Mouse (Mus musculus): ENCODE results near the gene Xrn1. TPM values are rescaled to one million over a fixed set of nuclear protein-coding genes. Genes with fewer than 3 reads are reported as not detected.

The Xrn1 gene
- 2.9 TPM for polyA plus RNA-seq (2012; fragmentation: generic; extraction: Trizol)

- no peaks in the 10 kb centered on the region for H3K27me3 ChIP-seq (ENCODE audit: control insufficient read depth, insufficient read depth, insufficient read length)
- H3K4me2 ChIP-seq (ENCODE audit: low read depth): peak within 1 kb of the TSS; percentile 83
- TF ChIP-seq MYOG (IDR thresholded peaks at IDR 0.05; ENCODE audit: control insufficient read depth in 1 of 3, insufficient read depth in 1 of 3, insufficient read length in 2 of 3, low read depth in 2 of 3) (peak in 1 of 3 experiments; percentile 37), E2F4 (IDR thresholded peaks at IDR 0.05; ENCODE audit: insufficient read depth) (peak; percentile 41), CEBPB (IDR thresholded peaks at IDR 0.05; ENCODE audit: insufficient read depth, poor library complexity, severe bottlenecking) (no peak), TCF12 (IDR thresholded peaks at IDR 0.05; ENCODE audit: insufficient read depth, poor library complexity, severe bottlenecking) (no peak), USF1 (IDR thresholded peaks at IDR 0.05; ENCODE audit: low read depth) (no peak), POLR2AphosphoS2 (IDR thresholded peaks at IDR 0.05; ENCODE audit: insufficient read length, low read depth) (peak; percentile 81), REST (IDR thresholded peaks at IDR 0.05; ENCODE audit: insufficient read depth, insufficient read length) (peak; percentile 18), POLR2A (IDR thresholded peaks at IDR 0.05; ENCODE audit: insufficient read length, low read depth) (peak; percentile 70)
- H3ac ChIP-seq (ENCODE audit: control insufficient read depth, insufficient read length): peak within 1 kb of the TSS; percentile 73
- peak within 1 kb of the TSS; percentile 99 for H3K4me3 ChIP-seq
- H3K79me2 ChIP-seq (ENCODE audit: control insufficient read depth, insufficient read depth): peaks cover 34% of the 10 kb centered on the region
- peaks cover 8% of the 10 kb centered on the region for H3K36me3 ChIP-seq (ENCODE audit: control insufficient read depth, insufficient read depth)
Measured at GRCm38 (mm10) chr9:95954585-95955461, at the start of gene Xrn1. TSS of gene Xrn1 (plus strand) at chr9:95954760.

GRCm38 (mm10) chr9:95932855-95933254 is 21.7 kb upstream of the Xrn1 start:
- no peaks in the 10 kb centered on the region for H3K79me2 ChIP-seq (ENCODE audit: control insufficient read depth, insufficient read depth)
- peaks cover 4% of the 10 kb centered on the region for H3K36me3 ChIP-seq (ENCODE audit: control insufficient read depth, insufficient read depth)
- no peak for TF ChIP-seq SRF (IDR thresholded peaks at IDR 0.05; ENCODE audit: control insufficient read depth, insufficient read length, low read depth)
- no peak for TF ChIP-seq TCF3 (IDR thresholded peaks at IDR 0.05; ENCODE audit: insufficient read length, low read depth)
- no peak for TF ChIP-seq CEBPB (IDR thresholded peaks at IDR 0.05; ENCODE audit: insufficient read depth, poor library complexity, severe bottlenecking)
- TF ChIP-seq MAX (IDR thresholded peaks at IDR 0.05; ENCODE audit: low read depth): no peak
- TF ChIP-seq USF1 (IDR thresholded peaks at IDR 0.05; ENCODE audit: low read depth): no peak
- TF ChIP-seq REST (IDR thresholded peaks at IDR 0.05; ENCODE audit: insufficient read depth, insufficient read length): no peak
- no peak for TF ChIP-seq MYOD1 (IDR thresholded peaks at IDR 0.05; ENCODE audit: control insufficient read depth in 1 of 3, insufficient read length in 2 of 3, low read depth in 2 of 3)
- TF ChIP-seq MYOG (IDR thresholded peaks at IDR 0.05; ENCODE audit: control insufficient read depth in 1 of 3, insufficient read depth in 1 of 3, insufficient read length in 2 of 3, low read depth in 2 of 3): no peak
- H3K27me3 ChIP-seq (ENCODE audit: control insufficient read depth, insufficient read depth, insufficient read length): no peaks in the 10 kb centered on the region
- no peak overlapping the region for H3K4me3 ChIP-seq
- no peak overlapping the region for H3K4me2 ChIP-seq (ENCODE audit: low read depth)
- H3ac ChIP-seq (ENCODE audit: control insufficient read depth, insufficient read length): no peak overlapping the region

- no peak overlapping the region for H3ac ChIP-seq (ENCODE audit: control insufficient read depth, insufficient read length)
- peak overlapping the region; percentile 99 for H3K4me3 ChIP-seq
- no peak for TF ChIP-seq E2F4 (IDR thresholded peaks at IDR 0.05; ENCODE audit: insufficient read depth)
- TF ChIP-seq TCF12 (IDR thresholded peaks at IDR 0.05; ENCODE audit: insufficient read depth, poor library complexity, severe bottlenecking): no peak
- no peak for TF ChIP-seq TCF3 (IDR thresholded peaks at IDR 0.05; ENCODE audit: insufficient read length, low read depth)
- TF ChIP-seq MYOG (IDR thresholded peaks at IDR 0.05; ENCODE audit: control insufficient read depth in 1 of 3, insufficient read depth in 1 of 3, insufficient read length in 2 of 3, low read depth in 2 of 3): no peak
- no peak for TF ChIP-seq SRF (IDR thresholded peaks at IDR 0.05; ENCODE audit: control insufficient read depth, insufficient read length, low read depth)
- no peak for TF ChIP-seq REST (IDR thresholded peaks at IDR 0.05; ENCODE audit: insufficient read depth, insufficient read length)
- TF ChIP-seq POLR2AphosphoS2 (IDR thresholded peaks at IDR 0.05; ENCODE audit: insufficient read length, low read depth): no peak
- TF ChIP-seq CEBPB (IDR thresholded peaks at IDR 0.05; ENCODE audit: insufficient read depth, poor library complexity, severe bottlenecking): no peak
- TF ChIP-seq USF1 (IDR thresholded peaks at IDR 0.05; ENCODE audit: low read depth): no peak
- TF ChIP-seq MYOD1 (IDR thresholded peaks at IDR 0.05; ENCODE audit: control insufficient read depth in 1 of 3, insufficient read length in 2 of 3, low read depth in 2 of 3): no peak
- TF ChIP-seq MAX (IDR thresholded peaks at IDR 0.05; ENCODE audit: low read depth): no peak
- TF ChIP-seq POLR2A (IDR thresholded peaks at IDR 0.05; ENCODE audit: insufficient read length, low read depth): no peak
Measured at GRCm38 (mm10) chr9:95953658-95954057, 902 bp upstream of the Xrn1 start.

DNA sequence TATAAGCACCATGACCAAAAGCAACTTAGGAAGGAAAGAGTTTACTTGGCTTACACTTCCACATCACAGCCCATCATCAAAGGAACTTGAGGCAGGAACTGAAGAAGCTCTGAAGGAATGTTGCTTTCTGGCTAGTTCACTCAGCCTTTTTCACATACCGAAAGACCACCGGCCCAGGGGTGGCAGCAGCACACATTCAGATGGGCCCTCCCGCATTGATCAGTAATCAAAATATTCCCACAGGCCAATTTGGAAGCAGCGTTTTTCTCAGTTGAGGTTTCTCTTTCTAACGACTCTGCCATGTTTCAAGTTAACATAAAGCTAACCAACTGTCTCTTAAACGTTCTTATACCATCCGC is 355 bp upstream of the Xrn1 start:
- peak overlapping the region; percentile 83 for H3K4me2 ChIP-seq (ENCODE audit: low read depth)
- H3K36me3 ChIP-seq (ENCODE audit: control insufficient read depth, insufficient read depth): peaks cover 8% of the 10 kb centered on the region
- peak overlapping the region; percentile 73 for H3ac ChIP-seq (ENCODE audit: control insufficient read depth, insufficient read length)
- H3K27me3 ChIP-seq (ENCODE audit: control insufficient read depth, insufficient read depth, insufficient read length): no peaks in the 10 kb centered on the region
- H3K79me2 ChIP-seq (ENCODE audit: control insufficient read depth, insufficient read depth): peaks cover 34% of the 10 kb centered on the region
- TF ChIP-seq MYOD1 (IDR thresholded peaks at IDR 0.05; ENCODE audit: control insufficient read depth in 1 of 3, insufficient read length in 2 of 3, low read depth in 2 of 3) (no peak), POLR2A (IDR thresholded peaks at IDR 0.05; ENCODE audit: insufficient read length, low read depth) (no peak), MAX (IDR thresholded peaks at IDR 0.05; ENCODE audit: low read depth) (no peak), POLR2AphosphoS2 (IDR thresholded peaks at IDR 0.05; ENCODE audit: insufficient read length, low read depth) (no peak)
- H3K4me3 ChIP-seq: peak overlapping the region; percentile 99

More at GRCm38 (mm10) chr9:95953658-95954057, 902 bp upstream of the Xrn1 start:
- H3K27me3 ChIP-seq (ENCODE audit: control insufficient read depth, insufficient read depth, insufficient read length): no peaks in the 10 kb centered on the region
- H3K36me3 ChIP-seq (ENCODE audit: control insufficient read depth, insufficient read depth): peaks cover 8% of the 10 kb centered on the region
- H3K79me2 ChIP-seq (ENCODE audit: control insufficient read depth, insufficient read depth): peaks cover 34% of the 10 kb centered on the region
- peak overlapping the region; percentile 83 for H3K4me2 ChIP-seq (ENCODE audit: low read depth)

- no peak overlapping the region for H3ac ChIP-seq (ENCODE audit: control insufficient read depth, insufficient read length)
- TF ChIP-seq MYOD1 (IDR thresholded peaks at IDR 0.05; ENCODE audit: control insufficient read depth in 1 of 3, insufficient read length in 2 of 3, low read depth in 2 of 3): no peak
- TF ChIP-seq TCF12 (IDR thresholded peaks at IDR 0.05; ENCODE audit: insufficient read depth, poor library complexity, severe bottlenecking): no peak
- TF ChIP-seq SRF (IDR thresholded peaks at IDR 0.05; ENCODE audit: control insufficient read depth, insufficient read length, low read depth): no peak
- TF ChIP-seq MYOG (IDR thresholded peaks at IDR 0.05; ENCODE audit: control insufficient read depth in 1 of 3, insufficient read depth in 1 of 3, insufficient read length in 2 of 3, low read depth in 2 of 3): no peak
- TF ChIP-seq E2F4 (IDR thresholded peaks at IDR 0.05; ENCODE audit: insufficient read depth): no peak
- TF ChIP-seq MAX (IDR thresholded peaks at IDR 0.05; ENCODE audit: low read depth): no peak
- no peak for TF ChIP-seq POLR2AphosphoS2 (IDR thresholded peaks at IDR 0.05; ENCODE audit: insufficient read length, low read depth)
- no peak for TF ChIP-seq POLR2A (IDR thresholded peaks at IDR 0.05; ENCODE audit: insufficient read length, low read depth)
- no peak for TF ChIP-seq USF1 (IDR thresholded peaks at IDR 0.05; ENCODE audit: low read depth)
- no peak for TF ChIP-seq TCF3 (IDR thresholded peaks at IDR 0.05; ENCODE audit: insufficient read length, low read depth)
- TF ChIP-seq REST (IDR thresholded peaks at IDR 0.05; ENCODE audit: insufficient read depth, insufficient read length): no peak
- no peak for TF ChIP-seq CEBPB (IDR thresholded peaks at IDR 0.05; ENCODE audit: insufficient read depth, poor library complexity, severe bottlenecking)
- peaks cover 4% of the 10 kb centered on the region for H3K36me3 ChIP-seq (ENCODE audit: control insufficient read depth, insufficient read depth)
- no peaks in the 10 kb centered on the region for H3K27me3 ChIP-seq (ENCODE audit: control insufficient read depth, insufficient read depth, insufficient read length)
- H3K4me2 ChIP-seq (ENCODE audit: low read depth): no peak overlapping the region
- H3K4me3 ChIP-seq: no peak overlapping the region
- peaks cover 34% of the 10 kb centered on the region for H3K79me2 ChIP-seq (ENCODE audit: control insufficient read depth, insufficient read depth)
Measured at GRCm38 (mm10) chr9:95957611-95958010, 3.1 kb downstream of the Xrn1 start.
